Mouse (Mus musculus) lung, postnatal 0 days (tissue): ENCODE measurements around the gene Hist3h2a.

Source experiments
- CTCF ChIP-seq: IDR thresholded peaks from 2 replicates; pipeline ENCODE4 v1.5.1; 2016; ENCODE audit warnings: antibody characterized with exemption, mild to moderate bottlenecking
- EP300 ChIP-seq: IDR thresholded peaks from 2 replicates; pipeline ENCODE4 v1.6.1; 2016; ENCODE audit warnings: antibody characterized with exemption, mild to moderate bottlenecking, control low read depth

- no peak for TF ChIP-seq CTCF
- TF ChIP-seq EP300, result no peak
Observed at GRCm38 (mm10) chr11:58947798-58948528, 6.5 kb upstream of the Hist3h2a start.
